23 mouse cellular contexts compared by ENCODE assay signal in the genomic region with DNA sequence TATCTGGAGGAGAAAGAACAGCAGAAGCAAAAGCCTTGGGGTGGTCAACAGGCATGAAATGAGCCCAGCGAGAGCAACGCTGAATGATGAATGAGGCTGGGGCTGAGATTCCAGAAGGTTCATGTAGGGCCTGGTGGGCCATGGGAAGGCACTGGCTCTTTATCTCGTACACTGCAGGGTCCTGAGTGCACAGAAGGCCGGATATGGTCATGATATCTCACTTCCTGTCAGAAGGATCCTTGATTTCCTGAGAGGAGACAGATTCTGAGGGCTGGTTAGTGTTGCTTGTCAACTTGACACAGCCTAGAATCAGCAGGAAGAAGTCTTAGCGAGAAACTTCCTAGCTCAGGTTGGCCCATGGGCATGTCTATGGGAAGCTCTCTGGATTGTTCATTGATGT.
DNase-seq lines count a peak whose midpoint lies in the region; ATAC-seq lines count a peak whose summit lies in the region.
"Had no signal": no experiment of that assay in that cellular context is flagged by ENCODE, and none has a peak within 500 bp of the region (broad histone marks: within the 10 kb centered on the region; RNA-seq: fewer than 3 reads in every experiment).

No protein-coding gene starts in this region.

- ATAC-seq in heart, embryonic 11.5 days (replicated peaks; ENCODE audit: insufficient number of reproducible peaks, low FRiP score, low TSS enrichment): no peak
- ATAC-seq in liver, embryonic 13.5 days (ENCODE audit: low read depth): peak; percentile 43; the same call in 1 of the 2 replicates
- peak; percentile 82 for ATAC-seq in megakaryocyte progenitor cell, adult 5-6 weeks (replicated peaks; ENCODE audit: poor library complexity)
- ATAC-seq: forebrain, embryonic 14.5 days had no signal

- no peak for DNase-seq in heart, postnatal 14 days
- DNase-seq in MEL-GATA-1-ER (ENCODE audit: extremely low read depth, low read depth): peak; percentile 34
- no peak for DNase-seq in liver, embryonic 13.5 days
- DNase-seq in cerebellum, postnatal 25 days: no peak
- DNase-seq in right cerebral cortex, postnatal 14 days: no peak
- no peak for DNase-seq in right cerebral cortex, adult 2 months (ENCODE audit: low spot score in 2 of 2)
- DNase-seq: adrenal gland, postnatal 14 days; cerebellum, adult 11-12 months; cerebellum, adult 9-10 months; cerebellum, postnatal 36 days; gastrocnemius, adult 2 months; gastrocnemius, postnatal 25 days; heart, adult 11 months; heart, postnatal 36 days had no signal

- H3K36me3 ChIP-seq in heart, embryonic 11.5 days (ENCODE audit: control insufficient read depth, insufficient read depth, low read length): 0 out of 2 replicates have a peak, but pooled peaks cover 2% of the 10 kb centered on the region
- peaks cover 8% of the 10 kb centered on the region; the same call in 1 of the 2 replicates for H3K36me3 ChIP-seq in liver, embryonic 13.5 days
- H3K36me3 ChIP-seq: embryonic facial prominence, embryonic 10.5 days; forebrain, embryonic 10.5 days; heart, embryonic 15.5 days; hindbrain, embryonic 15.5 days had no signal

- H3K9ac ChIP-seq in heart, embryonic 11.5 days (ENCODE audit: low read depth, low read length): no peak overlapping the region
- no peak overlapping the region for H3K9ac ChIP-seq in liver, embryonic 13.5 days
- H3K9ac ChIP-seq: heart, embryonic 15.5 days; hindbrain, embryonic 15.5 days had no signal

- H3K27me3 ChIP-seq in heart, embryonic 11.5 days (ENCODE audit: control insufficient read depth, insufficient read depth, low read length): no peaks in the 10 kb centered on the region
- no peaks in the 10 kb centered on the region for H3K27me3 ChIP-seq in liver, embryonic 13.5 days
- H3K27me3 ChIP-seq: heart, embryonic 15.5 days; hindbrain, embryonic 15.5 days had no signal

- intact Hi-C loops in heart, postnatal 14 days (cut with DNase I): no loop called here

- H3K9me3 ChIP-seq in heart, embryonic 11.5 days (replicated peaks; ENCODE audit: control insufficient read depth, low read length): 0 out of 2 replicates have a peak, but pooled peaks cover 4% of the 10 kb centered on the region
- H3K9me3 ChIP-seq in liver, embryonic 13.5 days (replicated peaks): no peaks in the 10 kb centered on the region
- H3K9me3 ChIP-seq: embryonic facial prominence, embryonic 10.5 days; heart, embryonic 15.5 days; hindbrain, embryonic 15.5 days had no signal

- no peaks in the 10 kb centered on the region for H3K4me1 ChIP-seq in heart, embryonic 11.5 days (ENCODE audit: control insufficient read depth, insufficient read depth, low read length)
- H3K4me1 ChIP-seq in liver, embryonic 13.5 days (replicated peaks): no peaks in the 10 kb centered on the region
- H3K4me1 ChIP-seq: forebrain, embryonic 10.5 days; hindbrain, embryonic 15.5 days had no signal

- 0 out of 2 replicates have a peak overlapping the region, but pooled peaks have one; percentile 29 for H3K27ac ChIP-seq in heart, embryonic 11.5 days (ENCODE audit: low read depth, low read length)
- H3K27ac ChIP-seq in liver, embryonic 13.5 days: no peak overlapping the region
- H3K27ac ChIP-seq: embryonic facial prominence, embryonic 10.5 days; forebrain, embryonic 10.5 days; gastrocnemius, adult 2 months; heart, embryonic 10.5 days; heart, embryonic 15.5 days; hindbrain, embryonic 15.5 days had no signal

- 43% methylated on average over 5 of the region's 5 CpGs for WGBS in heart, embryonic 11.5 days (ENCODE audit: insufficient replicate concordance)
- WGBS in liver, embryonic 13.5 days (ENCODE audit: insufficient replicate concordance): 9% methylated on average over 5 of the region's 5 CpGs

- H3K4me2 ChIP-seq in heart, embryonic 11.5 days: no peak overlapping the region
- H3K4me2 ChIP-seq in liver, embryonic 13.5 days: no peak overlapping the region
- H3K4me2 ChIP-seq: heart, embryonic 15.5 days; hindbrain, embryonic 15.5 days had no signal

- H3K4me3 ChIP-seq in heart, embryonic 11.5 days (ENCODE audit: low read depth, low read length): no peak overlapping the region
- H3K4me3 ChIP-seq in liver, embryonic 13.5 days (replicated peaks): no peak overlapping the region
- H3K4me3 ChIP-seq: embryonic facial prominence, embryonic 10.5 days; erythroblast, embryonic 14.5 days; forebrain, embryonic 10.5 days; gastrocnemius, adult 2 months; heart, embryonic 10.5 days; heart, embryonic 15.5 days; hindbrain, embryonic 15.5 days had no signal
